Mouse (Mus musculus) thymus, adult 2 months (tissue): ENCODE measurements around the gene Cpox. TPM values are rescaled to one million over a fixed set of nuclear protein-coding genes. Genes with fewer than 3 reads are reported as not detected.

Experiments used
- DNase-seq: peaks from one replicate; pipeline ENCODE4 v3.0.0; 2021
- H3K27ac ChIP-seq: fragments of 200-500 bp; 2 replicates; pipeline ENCODE4 v1.5.1; 2012; ENCODE audit warnings: low read length, control low read depth; ENCODE audit not compliant: control insufficient read depth, insufficient read depth
- H3K27me3 ChIP-seq: fragments of 200-500 bp; 2 replicates; pipeline ENCODE4 v1.6.1; 2012; ENCODE audit warnings: mild to moderate bottlenecking, low read length, moderate library complexity, mixed read lengths; ENCODE audit not compliant: control insufficient read depth, insufficient read depth
- H3K36me3 ChIP-seq: fragments of 200-500 bp; 2 replicates; pipeline ENCODE4 v1.6.1; 2012; ENCODE audit warnings: mild to moderate bottlenecking, low read length, moderate library complexity; ENCODE audit not compliant: control insufficient read depth, insufficient read depth
- H3K4me1 ChIP-seq: fragments of 200-500 bp; replicated peaks from 2 replicates; pipeline ENCODE4 v1.6.1; 2012; ENCODE audit warnings: low read length; ENCODE audit not compliant: control insufficient read depth, insufficient read depth
- H3K4me3 ChIP-seq: fragments of 200-500 bp; 2 replicates; pipeline ENCODE4 v1.5.1; 2012; ENCODE audit warnings: mild to moderate bottlenecking, low read length, control low read depth, moderate library complexity; ENCODE audit not compliant: control insufficient read depth, insufficient read depth
- CTCF ChIP-seq: fragments of 200-500 bp; IDR thresholded peaks from 2 replicates; pipeline ENCODE4 v1.5.1; 2012; ENCODE audit warnings: mild to moderate bottlenecking, control low read depth, low read length, moderate library complexity, borderline replicate concordance; ENCODE audit not compliant: control insufficient read depth, poor library complexity, insufficient read depth; ENCODE audit errors: extremely low read depth
- POLR2A ChIP-seq: fragments of 200-500 bp; IDR thresholded peaks from 2 replicates; pipeline ENCODE4 v1.6.1; 2012; ENCODE audit warnings: mild to moderate bottlenecking, low read length, control low read depth, moderate library complexity; ENCODE audit not compliant: control insufficient read depth, poor library complexity, insufficient read depth; ENCODE audit errors: extremely low read depth
- WGBS: fragments of 180-500 bp; shearing (Covaris S2); methylation state at CpG from one replicate; pipeline ENCODE4 v1.1.7; 2018; 5-methylcytosine and 5-hydroxymethylcytosine counted together
- polyA plus RNA-seq: library from polyadenylated mRNA; depleted of rRNA; stranded (reverse); fragments of >200 nt; gene quantifications from 2 replicates; pipeline ENCODE4 v1.2.3, GENCODE M21; 2012

Gene Cpox
- polyA plus RNA-seq, 1 experiment, result 14.1 TPM

DNA sequence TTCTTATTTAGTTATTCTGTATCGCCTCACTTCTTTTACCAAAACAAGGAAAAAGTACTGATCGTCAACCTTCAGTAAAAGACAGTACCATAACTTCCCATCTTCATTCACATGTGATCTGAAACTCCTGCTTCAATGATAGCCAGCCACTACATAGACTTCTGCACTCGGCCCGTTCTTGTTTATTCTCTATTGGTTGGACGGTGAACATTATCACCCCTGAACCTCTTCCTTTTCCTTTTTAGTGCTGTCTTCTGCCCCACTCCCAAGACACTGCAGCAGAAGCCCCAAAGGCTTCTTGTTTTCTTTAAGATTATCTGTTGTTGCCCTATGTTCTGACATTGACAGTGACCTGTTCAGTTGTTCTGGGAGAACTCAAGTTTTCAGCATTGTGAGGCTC lies 41.1 kb upstream of the Cpox start:
- Histone ChIP-seq H3K27ac (no peak overlapping the region), H3K27me3 (no peaks in the 10 kb centered on the region)
- 92% methylated on average over 5 of the region's 5 CpGs for WGBS

GRCm38 (mm10) chr16:58629736-58630135 lies 40.4 kb upstream of the Cpox start:
- Histone ChIP-seq H3K36me3 (no peaks in the 10 kb centered on the region), H3K4me1 (no peaks in the 10 kb centered on the region), H3K27ac (no peak overlapping the region), H3K4me3 (no peak overlapping the region), H3K27me3 (no peaks in the 10 kb centered on the region)
- no peak for DNase-seq
- TF ChIP-seq POLR2A, result no peak
- TF ChIP-seq CTCF, result no peak
- 79% methylated on average over 2 of the region's 2 CpGs for WGBS

More for the DNA sequence above, 41.1 kb upstream of the Cpox start:
- Histone ChIP-seq H3K4me3 (no peak overlapping the region), H3K36me3 (no peaks in the 10 kb centered on the region), H3K4me1 (no peaks in the 10 kb centered on the region)
- no peak for DNase-seq
- TF ChIP-seq POLR2A, result no peak
- no peak for TF ChIP-seq CTCF

GRCm38 (mm10) chr16:58635866-58636265 lies 34.2 kb upstream of the Cpox start:
- Histone ChIP-seq H3K27ac (no peak overlapping the region), H3K4me1 (no peaks in the 10 kb centered on the region), H3K36me3 (no peaks in the 10 kb centered on the region), H3K4me3 (no peak overlapping the region), H3K27me3 (no peaks in the 10 kb centered on the region)
- WGBS, result 88% methylated on average over 2 of the region's 2 CpGs
- no peak for DNase-seq
- TF ChIP-seq POLR2A (no peak), CTCF (no peak)

DNA sequence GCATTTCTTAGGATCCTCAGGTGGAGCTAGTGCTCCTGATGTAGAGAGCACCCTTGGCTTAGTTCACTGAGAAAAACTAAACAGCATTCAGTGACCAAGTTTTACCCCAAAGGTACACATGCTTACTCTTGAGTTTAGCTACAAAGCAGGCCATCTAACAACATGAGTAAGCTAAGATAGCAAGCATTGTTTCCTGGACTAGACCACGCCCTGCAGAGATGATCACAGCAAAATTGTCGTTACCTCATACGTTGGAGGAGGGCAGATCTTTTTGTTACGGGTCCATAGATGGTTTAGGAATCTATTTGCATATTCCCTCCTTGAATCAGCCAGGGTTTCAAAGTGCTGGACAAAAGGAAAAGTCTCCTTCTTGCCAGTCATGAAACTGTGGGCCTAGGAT lies 32.6 kb upstream of the Cpox start:
- Histone ChIP-seq H3K36me3 (no peaks in the 10 kb centered on the region), H3K4me1 (no peaks in the 10 kb centered on the region), H3K27ac (no peak overlapping the region), H3K4me3 (no peak overlapping the region), H3K27me3 (no peaks in the 10 kb centered on the region)
- TF ChIP-seq POLR2A (no peak), CTCF (no peak)
- no peak for DNase-seq
- 90% methylated on average over 4 of the region's 4 CpGs for WGBS

GRCm38 (mm10) chr16:58638016-58638415 lies 32.1 kb upstream of the Cpox start:
- 27% methylated on average over 7 of the region's 7 CpGs for whole genome bisulfite sequencing
- Histone ChIP-seq H3K4me1 (no peaks in the 10 kb centered on the region), H3K27me3 (no peaks in the 10 kb centered on the region), H3K4me3 (no peak overlapping the region), H3K27ac (no peak overlapping the region), H3K36me3 (no peaks in the 10 kb centered on the region)
- TF ChIP-seq POLR2A (no peak), CTCF (no peak)
- DNase-seq, result no peak

DNA sequence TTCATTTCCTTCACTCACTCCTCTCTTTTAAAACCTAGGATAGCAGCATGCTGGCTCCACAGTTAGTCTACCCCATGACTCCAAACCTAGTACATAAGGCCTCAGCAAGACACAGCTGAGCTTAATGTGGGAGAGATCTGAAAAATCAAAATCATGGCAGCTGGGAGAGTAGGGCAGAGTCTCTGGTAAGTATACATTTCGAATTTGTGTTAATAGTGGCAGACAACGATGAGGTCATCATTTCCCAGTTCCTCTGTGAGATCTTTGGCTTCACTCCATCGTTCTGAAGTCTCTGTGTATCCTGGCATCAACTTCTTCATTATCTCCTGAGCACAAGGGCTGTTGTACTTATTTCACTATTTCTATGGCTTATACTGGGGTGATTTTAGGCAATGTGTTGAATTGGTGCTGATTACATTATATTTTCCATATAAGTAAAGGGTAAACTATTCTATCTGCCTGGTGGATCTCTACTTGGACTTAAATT lies 31.4 kb upstream of the Cpox start, which contains the start of gene E330017A01Rik:
Gene E330017A01Rik (minus strand): TSS at position 51 of the 487 bp plus-strand sequence.
- WGBS, result 85% methylated on average over 3 of the region's 3 CpGs
- H3K27ac ChIP-seq, result no peak within 1 kb of the TSS
- no peak within 1 kb of the TSS for H3K4me3 ChIP-seq
- TF ChIP-seq CTCF (no peak), POLR2A (no peak)
- no peak for DNase-seq
- H3K36me3 ChIP-seq, result no peaks in the 10 kb centered on the region
- no peaks in the 10 kb centered on the region for H3K4me1 ChIP-seq
- no peaks in the 10 kb centered on the region for H3K27me3 ChIP-seq

DNA sequence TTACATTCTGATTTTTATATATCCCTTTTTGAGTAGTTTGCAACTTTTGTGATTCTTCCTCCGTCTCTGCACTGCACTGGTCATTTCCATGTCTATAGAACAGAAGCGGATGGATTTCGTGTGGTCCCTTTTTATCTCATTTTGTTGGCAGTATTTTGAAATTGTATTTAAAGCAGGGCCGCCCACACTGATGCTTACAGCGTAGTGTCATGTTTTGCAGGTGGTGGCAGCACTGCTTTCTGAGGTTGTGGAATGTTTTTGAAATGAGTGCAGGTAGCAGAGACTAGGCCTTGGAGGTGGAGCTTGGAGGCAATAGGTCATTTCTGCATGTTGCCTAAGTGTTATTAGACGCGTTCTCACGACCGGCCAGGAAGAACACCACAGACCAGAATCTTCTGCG lies 20.1 kb upstream of the Cpox start:
- no peak for DNase-seq
- H3K36me3 ChIP-seq, result no peaks in the 10 kb centered on the region
- H3K4me3 ChIP-seq, result no peak overlapping the region
- H3K27me3 ChIP-seq, result no peaks in the 10 kb centered on the region
- H3K4me1 ChIP-seq, result no peaks in the 10 kb centered on the region
- H3K27ac ChIP-seq, result no peak overlapping the region
- WGBS, result 97% methylated on average over 10 of the region's 10 CpGs
- TF ChIP-seq CTCF, result no peak
- no peak for TF ChIP-seq POLR2A
